Mouse (Mus musculus): ENCODE measurements around the gene G2e3.

GRCm38 (mm10) chr12:51411362-51411761 is 63.5 kb downstream of the G2e3 start:
- TF ChIP-seq POLR2A (IDR thresholded peaks at IDR 0.05; ENCODE audit: low read depth, low read length) (no peak), CTCF (IDR thresholded peaks at IDR 0.05; ENCODE audit: extremely low read depth, insufficient read length, insufficient replicate concordance, low read depth, low read length) (no peak)

Data from small intestine, adult 2 months (tissue).